Mouse (Mus musculus): Measurements from ENCODE around the gene Aars. TPM values are rescaled to one million over a fixed set of nuclear protein-coding genes. Genes with fewer than 3 reads are reported as not detected.
"Not testable (repeated sequence)": the region's sequence is repeated elsewhere in the genome, so short reads cannot be mapped to it uniquely, and the experiment has no call there.

Gene Aars
- 100 to 1,000 TPM in 1 of 2 experiments, 10 to 100 TPM in 1; 96.8 to 107 TPM for total RNA-seq (2021)
- long read RNA-seq, experiment 1, full-length matches to known transcripts = 65 of 143 reads
- long read RNA-seq, experiment 1, partial matches to known transcripts = 24 of 143 reads
- long read RNA-seq, experiment 1, other reads (novel, unspliced or antisense) = 54 of 143 reads
- long read RNA-seq, experiment 2, full-length matches to known transcripts = 65 of 158 reads
- long read RNA-seq, experiment 2, partial matches to known transcripts = 25 of 158 reads
- long read RNA-seq, experiment 2, other reads (novel, unspliced or antisense) = 68 of 158 reads

DNA sequence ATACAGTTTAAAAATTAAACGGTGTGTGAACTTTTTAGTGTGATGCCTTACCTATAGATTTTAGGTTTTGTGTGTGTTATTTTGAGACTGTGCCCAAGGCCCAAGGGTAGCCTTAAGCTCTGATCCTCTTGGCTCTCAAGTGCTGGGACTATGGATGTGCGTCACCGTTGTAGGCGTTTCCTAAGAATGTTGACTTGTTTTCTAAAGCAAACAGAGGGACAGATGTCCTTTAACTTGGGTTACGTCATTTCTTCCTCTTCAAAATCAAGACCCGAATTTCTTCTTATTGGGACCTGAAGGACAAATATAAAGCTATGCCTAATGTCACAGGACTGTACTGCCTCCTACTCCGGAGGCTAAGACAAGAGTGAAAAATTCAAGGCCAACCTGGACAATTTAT is at the start of gene Aars:
Gene Aars (plus strand): TSS at position 229 of the 400 bp plus-strand sequence.
- no peak for DNase-seq (ENCODE audit: low spot score in 2 of 2)

DNA sequence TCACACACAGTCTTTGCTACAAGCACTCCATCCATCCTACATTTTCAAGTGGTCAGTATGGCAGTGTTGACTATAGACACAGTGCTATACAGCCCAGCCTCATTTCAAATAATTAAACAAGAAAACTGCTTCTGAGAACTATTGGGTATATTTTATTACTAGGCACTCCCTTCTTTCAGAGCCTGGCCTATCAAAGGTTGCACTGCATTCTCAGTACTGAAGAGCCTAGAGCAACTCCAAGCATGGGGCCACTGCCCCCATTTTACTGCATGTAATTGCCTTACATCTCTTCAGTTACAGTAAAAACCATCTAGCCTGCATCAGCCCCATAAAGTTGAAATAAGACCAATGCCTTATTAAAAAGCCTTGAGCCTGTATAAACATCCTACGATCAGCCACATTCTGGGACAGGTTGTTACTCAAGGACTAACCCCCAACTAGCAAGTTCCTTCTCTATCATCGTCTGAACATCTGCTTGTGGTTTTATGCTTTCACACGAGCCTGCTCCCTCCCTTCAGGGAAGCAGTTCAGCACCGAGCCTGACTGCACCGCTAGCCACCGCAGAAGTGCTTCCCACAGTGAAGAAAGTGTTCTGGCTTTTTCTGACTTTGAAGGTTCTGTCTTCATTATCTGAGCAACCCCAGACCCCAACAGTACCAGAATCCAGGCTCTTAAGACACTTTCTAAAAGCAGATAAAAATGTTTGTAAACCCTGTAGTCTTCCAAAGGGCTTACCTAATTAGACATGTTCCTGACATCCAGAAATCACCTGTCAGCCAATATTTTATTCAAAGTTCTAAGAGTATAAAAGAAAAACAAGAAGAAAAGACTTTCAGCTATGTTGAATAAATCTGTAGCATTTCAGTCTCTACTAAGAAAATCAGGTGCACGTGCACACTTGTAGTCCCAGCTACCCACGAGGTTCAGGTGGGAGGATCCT is 44.9 kb upstream of the Aars start:
- no peak for DNase-seq (ENCODE audit: low spot score in 2 of 2)

DNA sequence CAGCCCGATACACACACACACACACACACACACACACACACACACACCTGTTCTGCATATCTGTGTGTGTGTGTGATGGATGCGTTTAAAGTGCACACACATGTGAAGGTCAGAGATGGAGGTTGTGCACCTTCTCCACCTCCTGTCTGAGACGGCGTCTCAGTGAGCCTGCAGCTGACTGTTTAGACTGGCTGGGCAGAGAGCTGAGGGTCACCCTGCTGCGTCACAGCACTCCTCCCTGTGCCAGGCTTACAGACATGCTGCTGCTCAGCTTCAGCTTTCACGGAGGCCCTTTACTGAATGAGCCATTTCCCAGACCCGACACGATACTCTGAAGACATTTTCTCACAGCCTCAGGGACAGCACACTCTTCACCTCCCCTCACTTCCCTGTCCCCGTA is 42.9 kb upstream of the Aars start:
- no peak for DNase-seq (ENCODE audit: low spot score in 2 of 2)

DNA sequence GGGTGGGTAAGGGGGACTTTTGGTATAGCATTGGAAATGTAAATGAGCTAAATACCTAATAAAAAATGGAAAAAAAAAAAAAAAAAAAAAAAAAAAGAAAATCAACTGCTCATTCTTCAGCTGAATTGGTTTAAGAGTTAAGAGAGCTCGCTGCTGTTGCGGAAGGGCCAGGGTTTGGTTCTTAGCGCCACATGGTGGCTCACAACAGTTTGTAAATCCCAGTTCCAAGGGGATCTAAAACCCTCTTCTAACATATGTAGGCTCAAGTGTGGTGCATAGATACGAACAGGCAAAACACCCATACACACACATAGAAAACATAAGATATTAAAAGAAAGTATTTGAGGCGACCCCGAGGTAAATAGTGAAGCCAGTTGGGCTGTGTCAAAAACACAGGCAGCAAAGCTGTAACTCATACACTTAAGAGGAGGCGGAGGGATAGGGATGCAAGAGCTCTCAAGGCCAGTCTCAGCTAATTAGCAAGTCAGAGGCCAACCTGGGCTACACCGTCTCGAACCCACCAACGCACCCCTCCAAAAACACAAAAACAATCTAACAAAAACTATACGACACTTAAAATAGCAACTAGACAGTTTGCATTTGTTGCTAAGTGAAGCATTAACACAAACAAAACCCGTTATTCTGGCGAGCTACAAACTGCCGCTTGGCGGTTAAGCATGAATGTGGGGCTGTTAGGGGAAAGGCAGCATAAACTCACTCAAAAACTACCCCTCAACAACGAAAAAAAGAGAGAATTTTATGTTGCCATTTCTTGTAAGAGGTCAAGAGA is 36.1 kb upstream of the Aars start:
- DNase-seq (ENCODE audit: low spot score in 2 of 2) = no peak

DNA sequence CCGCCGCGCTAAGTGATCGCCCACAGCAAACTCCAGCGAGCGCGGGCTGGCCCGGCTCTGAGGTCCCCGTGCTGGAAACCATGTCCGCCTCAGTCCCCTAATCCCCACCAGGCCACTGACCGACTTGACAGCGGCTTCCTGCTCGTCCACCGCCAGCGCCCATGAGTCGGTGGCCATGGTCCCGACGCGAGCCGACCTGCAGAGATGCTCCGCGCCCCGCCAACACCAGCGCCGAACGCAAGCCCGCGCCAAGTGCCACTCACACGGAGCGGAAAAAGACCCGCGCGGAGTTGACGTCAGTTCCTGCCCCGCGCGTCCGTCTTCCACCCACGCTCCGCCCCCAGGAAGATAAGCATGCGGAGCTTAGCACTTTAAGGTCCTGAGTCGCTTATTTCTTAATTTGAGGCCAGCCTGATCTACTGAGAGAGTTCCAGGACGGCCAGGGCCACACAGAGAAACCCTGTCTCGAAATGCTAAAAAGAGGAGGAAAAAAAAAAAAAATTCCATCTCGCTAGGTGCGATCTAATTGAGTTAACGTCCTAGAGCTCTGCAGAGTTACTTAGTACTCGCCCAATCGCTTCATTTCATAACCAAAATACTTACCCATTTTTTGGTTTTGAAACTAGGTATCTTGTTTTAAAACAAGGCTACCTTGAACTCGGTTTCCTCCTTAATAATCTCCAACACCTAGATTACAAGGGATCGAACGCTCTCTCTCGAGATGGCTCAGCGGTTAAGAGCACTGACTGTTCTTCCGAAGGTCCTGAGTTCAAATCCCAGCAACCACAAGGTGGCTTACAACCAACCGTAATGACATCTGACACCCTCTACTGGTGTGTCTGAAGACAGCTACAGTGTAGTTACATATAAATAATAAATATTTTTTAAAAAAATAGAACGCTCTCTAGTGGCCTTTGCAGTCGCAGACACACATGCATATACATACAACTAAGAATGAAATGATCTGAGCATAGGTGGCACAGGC is 35.1 kb upstream of the Aars start, which contains the start of gene Ddx19a:
Gene Ddx19a (minus strand): TSS at position 254 of the 985 bp plus-strand sequence.
- peak; percentile 84 to 91 for DNase-seq (ENCODE audit: low spot score in 2 of 2)

DNA sequence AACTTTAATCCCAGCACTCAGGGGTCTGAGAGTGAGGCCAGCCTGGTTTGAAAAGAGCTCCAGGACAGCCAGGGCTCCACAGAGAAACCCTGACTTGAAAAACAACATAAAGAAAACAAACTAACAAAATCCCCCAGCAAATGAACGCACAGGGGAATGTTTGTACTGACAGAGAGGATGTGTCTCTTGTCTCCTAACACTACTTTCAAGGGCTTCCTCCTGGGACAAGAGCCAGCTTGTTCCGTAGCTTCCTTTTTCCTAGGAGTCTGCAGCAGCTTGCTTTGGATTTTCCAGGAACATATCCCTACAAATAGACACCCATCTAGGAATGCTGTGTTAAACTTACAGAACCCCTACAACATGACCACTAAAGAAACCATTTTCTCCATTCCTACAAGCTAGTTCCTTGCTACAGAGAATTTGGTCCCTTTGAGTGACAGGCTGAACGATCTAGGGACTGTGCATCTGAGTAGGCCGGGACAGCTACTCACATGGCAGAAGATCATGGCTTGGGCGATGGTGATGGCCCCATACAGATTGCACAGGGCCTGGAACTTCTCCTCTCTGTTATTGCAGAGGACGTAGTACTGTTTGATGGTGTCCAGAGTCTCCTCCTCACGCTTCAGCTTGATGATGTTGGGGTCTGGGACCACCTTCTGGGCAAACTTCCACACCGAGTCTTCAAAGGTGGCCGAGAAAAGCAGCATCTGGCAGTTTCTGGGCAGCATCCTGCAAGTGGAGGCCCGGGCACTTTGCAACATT is 22.5 kb upstream of the Aars start:
- not testable (repeated sequence) for DNase-seq (ENCODE audit: low spot score in 2 of 2)

DNA sequence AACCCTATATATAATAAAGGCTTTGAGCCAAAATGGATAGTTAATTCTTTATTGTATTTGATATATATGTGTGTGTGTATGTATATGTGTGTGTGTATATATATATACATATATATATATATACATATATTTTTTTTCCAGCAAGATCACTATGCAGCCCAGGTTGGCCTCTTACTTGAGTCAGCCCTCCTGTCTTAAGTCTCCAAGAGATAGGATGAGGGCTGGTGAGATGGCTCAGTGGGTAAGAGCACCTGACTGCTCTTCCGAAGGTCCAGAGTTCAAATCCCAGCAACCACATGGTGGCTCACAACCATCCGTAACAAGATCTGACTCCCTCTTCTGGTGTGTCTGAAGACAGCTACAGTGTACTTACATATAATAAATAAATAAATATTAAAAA is 6.3 kb upstream of the Aars start:
- DNase-seq (ENCODE audit: low spot score in 2 of 2) = not testable (repeated sequence)

DNA sequence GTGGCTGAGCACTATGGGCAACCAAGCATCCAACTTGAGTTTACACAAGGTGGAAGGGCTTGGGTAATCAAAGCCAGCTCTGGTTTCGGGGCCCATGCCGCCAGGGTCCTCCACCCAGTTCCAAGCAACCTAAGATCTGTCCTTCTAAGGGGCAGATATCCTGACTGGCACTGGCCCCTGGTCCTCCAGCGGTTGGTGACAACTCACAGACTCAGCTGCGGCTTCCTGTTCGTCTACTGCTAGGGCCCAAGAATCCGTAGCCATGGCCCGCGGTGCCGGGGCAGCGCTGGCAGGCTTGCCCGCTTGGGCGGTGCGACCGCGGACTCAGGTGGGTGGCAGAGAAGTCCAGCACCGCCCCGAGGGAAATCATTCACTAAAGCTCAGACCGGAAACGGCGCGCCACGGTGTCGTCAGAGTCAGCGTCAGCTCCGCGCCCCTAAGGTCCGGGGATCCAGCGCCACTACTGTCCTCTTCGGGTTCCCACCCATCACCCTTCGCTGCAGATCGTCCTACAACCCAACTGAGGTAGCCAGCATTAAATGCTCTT is 5.5 kb upstream of the Aars start:
- DNase-seq (ENCODE audit: low spot score in 2 of 2) = peak; percentile 85 to 86

DNA sequence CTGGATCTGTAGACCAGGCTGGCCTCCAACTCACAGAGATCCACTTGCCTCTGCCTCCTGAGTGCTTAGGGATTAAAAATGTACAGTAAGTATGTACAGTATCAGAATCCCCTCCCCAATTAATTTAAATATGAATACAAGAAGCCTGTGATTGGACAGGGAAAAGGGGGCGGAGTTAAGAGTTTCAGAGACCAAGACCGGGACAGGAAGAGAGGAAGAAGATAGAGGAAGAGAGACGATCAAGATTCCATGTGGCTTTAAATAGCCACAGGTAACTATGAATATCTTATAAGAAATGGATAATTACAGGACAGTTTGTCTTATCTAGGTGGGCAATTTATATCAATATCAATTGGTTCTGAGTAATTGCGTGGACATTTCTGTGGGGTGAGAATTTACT is 3.4 kb upstream of the Aars start:
- no peak for DNase-seq (ENCODE audit: low spot score in 2 of 2)

DNA sequence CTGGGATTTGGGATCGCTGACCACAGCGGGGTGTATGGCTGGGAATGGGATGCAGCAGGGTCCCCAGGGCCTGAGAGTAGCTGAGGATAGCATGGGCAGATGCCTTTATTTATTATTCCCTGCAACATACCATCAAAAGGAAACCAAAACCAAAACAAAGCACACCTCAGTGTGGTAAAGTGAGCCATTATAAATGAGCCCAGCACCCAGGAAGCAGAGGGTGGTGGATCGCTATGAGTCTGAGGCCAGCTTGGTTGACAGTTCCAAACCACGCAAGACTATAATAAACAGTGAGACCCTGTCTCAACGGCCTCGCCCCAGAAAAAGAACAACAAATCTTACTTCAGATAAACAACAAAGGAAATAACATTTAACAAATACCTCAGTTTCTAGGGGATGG is 2.9 kb upstream of the Aars start:
- DNase-seq (ENCODE audit: low spot score in 2 of 2) = no peak

DNA sequence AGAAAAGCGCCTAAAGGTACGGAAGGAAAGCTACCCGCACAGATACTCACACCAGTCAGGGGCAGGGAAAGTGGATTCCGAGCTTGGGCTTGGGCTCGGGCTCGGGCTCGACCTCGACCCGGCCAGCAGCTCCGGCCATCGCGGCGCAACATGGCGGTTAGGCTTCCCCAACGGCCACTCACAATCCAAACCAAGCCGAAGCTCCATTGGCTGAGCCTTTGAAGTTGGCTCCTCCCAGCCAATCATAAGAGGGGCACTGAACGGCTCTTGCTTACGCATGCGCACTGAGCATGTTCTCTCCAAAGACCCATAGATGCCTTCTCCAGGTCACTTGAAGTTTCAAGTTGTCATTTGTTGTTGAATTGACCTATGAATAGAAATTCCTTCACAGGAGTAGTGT is 1.4 kb upstream of the Aars start, which contains the start of gene Ddx19b:
Gene Ddx19b (minus strand): TSS at position 180 of the 400 bp plus-strand sequence.
- DNase-seq (ENCODE audit: low spot score in 2 of 2) = no peak

DNA sequence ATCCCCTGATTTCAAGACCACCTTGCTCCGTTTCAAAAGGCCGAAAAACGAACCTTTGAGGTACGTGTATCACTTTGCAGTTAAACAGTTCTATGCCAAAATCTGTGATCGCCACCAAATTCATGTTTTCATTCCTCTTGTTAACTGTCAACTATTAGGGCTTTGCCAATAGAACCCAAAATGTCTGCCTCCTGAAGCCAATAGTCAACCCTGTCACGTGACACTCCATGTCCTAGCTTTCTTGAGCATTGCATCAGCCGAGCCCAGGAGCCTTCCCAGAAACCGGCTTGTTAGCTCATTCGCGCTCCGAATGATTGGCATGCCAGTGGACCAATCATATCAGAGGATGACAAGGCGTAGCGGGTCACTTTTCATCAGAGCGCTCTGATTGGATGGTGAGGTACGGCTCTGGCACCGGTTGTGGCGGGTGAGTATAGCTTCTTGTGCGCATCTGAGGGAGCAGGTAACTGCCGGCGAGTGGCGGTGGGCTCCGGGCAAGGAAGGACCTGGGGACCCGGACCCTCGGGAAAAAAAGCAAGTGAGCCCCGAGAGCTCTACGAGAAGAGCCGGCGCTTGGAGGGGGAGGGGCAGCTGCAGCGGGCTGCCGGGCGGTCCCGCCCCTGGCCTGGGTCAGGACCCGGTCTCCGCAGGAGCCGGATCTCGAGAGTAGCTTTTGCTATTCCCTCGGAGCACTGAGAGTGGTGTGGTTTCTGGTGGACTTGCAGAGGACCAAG is 705 bp downstream of the Aars start:
- DNase-seq (ENCODE audit: low spot score in 2 of 2) = peak; percentile 99 to 100

DNA sequence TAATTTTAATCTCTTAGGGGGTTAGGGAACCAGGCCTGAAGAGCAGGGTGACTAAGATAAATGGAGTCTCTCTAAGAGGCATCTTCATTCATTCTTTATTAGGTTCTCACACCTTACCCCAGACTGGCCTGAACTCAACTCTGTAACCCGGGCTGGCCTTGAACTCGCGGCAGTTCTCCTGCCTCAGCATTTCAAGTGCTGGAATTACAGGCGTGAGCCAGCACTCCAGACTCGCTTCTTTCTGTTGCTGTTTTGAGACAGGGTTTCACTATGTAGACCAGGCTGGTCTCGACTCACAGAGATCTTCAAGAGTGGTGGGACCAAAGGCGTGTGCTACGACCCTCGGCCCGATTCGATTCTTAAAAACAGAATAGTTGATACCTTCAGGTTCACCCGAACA is 1.3 kb downstream of the Aars start:
- no peak for DNase-seq (ENCODE audit: low spot score in 2 of 2)

DNA sequence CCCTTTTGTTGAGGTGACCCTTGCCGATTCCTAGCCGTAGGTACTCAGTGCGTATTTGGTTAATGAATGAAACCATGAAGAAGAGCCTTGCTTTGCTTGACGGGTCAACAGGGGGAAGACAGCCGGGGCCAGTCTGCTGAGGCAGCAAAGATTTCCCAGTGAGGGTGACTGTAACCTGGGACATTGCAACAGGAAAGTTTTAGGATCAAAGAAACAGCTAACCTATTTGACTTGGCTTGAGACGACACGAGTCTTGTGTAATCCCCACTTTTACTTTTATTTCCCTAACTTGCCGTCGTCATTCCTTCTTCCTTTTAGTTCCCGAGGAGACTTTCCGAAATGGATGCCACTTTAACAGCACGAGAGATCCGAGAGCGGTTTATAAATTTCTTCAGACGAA is 3.6 kb downstream of the Aars start:
- no peak for DNase-seq (ENCODE audit: low spot score in 2 of 2)

DNA sequence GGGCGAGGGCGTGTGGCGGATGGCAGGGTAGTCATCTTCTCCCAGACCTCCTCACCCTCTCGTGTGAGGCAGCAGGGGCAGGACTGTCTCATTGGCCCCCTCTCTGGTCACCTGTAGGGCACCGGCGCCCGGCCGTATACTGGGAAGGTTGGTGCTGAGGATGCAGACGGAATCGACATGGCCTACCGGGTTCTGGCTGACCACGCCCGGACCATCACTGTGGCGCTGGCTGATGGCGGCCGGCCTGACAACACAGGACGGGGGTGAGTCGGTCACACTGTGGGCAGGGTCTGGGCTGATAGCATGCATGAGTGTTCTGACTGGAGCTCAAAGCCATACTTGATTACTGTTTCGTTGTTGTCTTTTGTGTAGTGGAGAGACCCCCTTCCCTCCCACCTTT is 9.6 kb downstream of the Aars start:
- no peak for DNase-seq (ENCODE audit: low spot score in 2 of 2)

DNA sequence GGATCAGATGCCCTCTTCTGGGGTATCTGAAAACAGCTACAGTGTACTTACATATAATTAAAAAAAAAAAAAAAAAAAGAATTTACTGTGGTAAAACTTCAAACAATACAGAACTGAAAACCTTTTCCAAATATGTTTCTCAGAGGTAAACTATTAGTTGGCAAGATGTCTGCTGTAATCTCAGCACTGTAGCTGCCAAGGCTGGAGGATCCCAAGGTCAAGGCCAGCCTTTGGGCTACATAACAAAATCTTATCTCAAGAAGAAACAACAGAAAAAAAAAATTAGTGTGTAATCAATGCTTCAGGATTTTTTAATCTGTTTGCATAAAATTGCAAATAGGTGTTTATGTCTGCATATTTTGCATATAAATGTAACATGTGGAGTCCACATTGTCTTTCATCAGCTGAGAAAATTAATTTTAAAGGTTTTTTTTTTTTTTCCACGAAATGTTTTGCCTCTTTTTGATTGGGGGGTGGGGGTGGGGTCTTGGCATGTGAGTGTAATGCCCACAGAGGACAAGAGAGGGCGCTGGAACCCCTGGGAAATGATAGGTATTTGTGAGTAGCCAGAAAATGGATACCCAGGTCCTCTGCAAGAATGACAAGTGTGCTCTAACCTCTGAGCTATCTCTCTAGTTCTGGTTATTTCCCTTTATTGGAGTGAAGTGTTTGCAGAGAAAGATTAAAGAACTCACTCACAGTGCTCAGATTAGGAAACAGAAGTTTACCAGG is 11.2 kb downstream of the Aars start:
- no peak for DNase-seq (ENCODE audit: low spot score in 2 of 2)

DNA sequence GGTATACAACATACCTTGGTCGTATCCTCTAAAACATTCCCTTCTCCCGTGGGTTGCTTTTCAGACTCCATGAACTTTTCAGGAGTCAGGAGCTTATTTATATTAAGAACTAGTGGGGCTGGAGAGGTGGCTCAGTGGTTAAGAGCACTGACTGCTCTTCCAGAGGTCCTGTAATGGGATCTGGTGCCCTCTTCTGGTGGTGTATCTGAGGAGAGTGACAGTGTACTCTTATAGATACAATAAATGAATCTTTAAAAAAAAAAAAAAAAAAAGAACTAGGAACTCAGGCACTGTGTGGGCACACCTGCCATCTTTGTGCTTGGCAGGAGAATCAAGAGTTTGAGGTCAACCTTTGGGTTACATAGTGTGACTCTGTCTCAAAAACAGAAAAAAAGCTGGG is 15.8 kb downstream of the Aars start:
- DNase-seq (ENCODE audit: low spot score in 2 of 2) = no peak

DNA sequence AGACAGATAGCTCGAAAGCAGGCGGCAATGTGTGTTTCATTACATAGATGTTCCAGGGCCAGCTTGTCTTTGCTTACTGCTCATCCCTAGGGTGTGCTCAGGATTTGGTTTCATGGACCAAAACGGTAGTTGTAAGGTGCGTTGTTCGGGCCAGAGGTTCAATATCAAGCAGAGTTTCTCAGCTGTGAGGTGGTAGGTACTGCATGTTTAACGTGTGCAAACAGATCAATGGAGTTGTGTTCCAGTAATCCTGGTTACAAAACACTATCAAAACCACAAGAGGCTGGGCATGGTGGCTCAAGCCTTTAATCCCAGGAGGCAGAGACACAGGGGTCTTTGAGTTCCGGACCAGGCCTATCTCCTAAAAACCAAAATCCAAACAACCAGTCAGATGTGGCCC is 16.2 kb downstream of the Aars start:
- DNase-seq (ENCODE audit: low spot score in 2 of 2) = no peak

Measured in layer of hippocampus, postnatal 14 days (tissue).